Mouse (Mus musculus) heart, embryonic 14.5 days (tissue): ENCODE results near the gene Ccdc177. TPM values are rescaled to one million over a fixed set of nuclear protein-coding genes. Genes with fewer than 3 reads are reported as not detected.

ENCODE experiments used
- ATAC-seq: fragments of 200-750 bp; cut with Nextera tagmentation; 2 replicates; pipeline ENCODE4 v1.8.0; 2017; ENCODE audit warnings: low read depth, moderate TSS enrichment; ENCODE audit not compliant: insufficient number of reproducible peaks, insufficient read depth, low FRiP score
- H3K27ac ChIP-seq, 2 experiments: fragments of 200-500 bp in 1 of 2; fragments of 300-500 bp in 1 of 2; sonication (generic) in 1 of 2; replicated peaks in 1 of 2; 2 replicates each; pipeline ENCODE4 v1.5.1; 2012 to 2014; ENCODE audit warnings: low read depth in 2 of 2, low read length in 2 of 2, control low read depth in 1 of 2, mild to moderate bottlenecking in 1 of 2, mixed read lengths in 1 of 2; ENCODE audit not compliant: control insufficient read depth in 1 of 2, insufficient read depth in 1 of 2
- H3K27me3 ChIP-seq: fragments of 300-500 bp; sonication (generic); 2 replicates; pipeline ENCODE4 v1.6.1; 2014; ENCODE audit warnings: mild to moderate bottlenecking, low read length, control low read depth; ENCODE audit not compliant: control insufficient read depth, insufficient read depth
- H3K36me3 ChIP-seq: fragments of 300-500 bp; sonication (generic); 2 replicates; pipeline ENCODE4 v1.6.1; 2014; ENCODE audit warnings: mild to moderate bottlenecking, control low read depth, low read length, mixed read lengths; ENCODE audit not compliant: control insufficient read depth, insufficient read depth
- H3K4me1 ChIP-seq, 2 experiments: fragments of 200-500 bp in 1 of 2; fragments of 300-500 bp in 1 of 2; sonication (generic) in 1 of 2; 2 replicates each; pipeline ENCODE4 v1.6.1; 2012 to 2014; ENCODE audit warnings: low read length in 2 of 2, control low read depth in 1 of 2, mixed read lengths in 1 of 2; ENCODE audit not compliant: control insufficient read depth in 2 of 2, insufficient read depth in 2 of 2
- H3K4me2 ChIP-seq: fragments of 300-500 bp; sonication (generic); 2 replicates; pipeline ENCODE4 v1.6.1; 2014; ENCODE audit warnings: mild to moderate bottlenecking, low read length
- H3K4me3 ChIP-seq, 2 experiments: fragments of 200-500 bp in 1 of 2; fragments of 300-500 bp in 1 of 2; sonication (generic) in 1 of 2; 2 replicates each; pipeline ENCODE4 v1.5.1; 2012 to 2014; ENCODE audit warnings: low read length in 2 of 2, mild to moderate bottlenecking in 2 of 2, control low read depth in 1 of 2, low read depth in 1 of 2, moderate library complexity in 1 of 2; ENCODE audit not compliant: control insufficient read depth in 1 of 2, insufficient read depth in 1 of 2
- H3K9ac ChIP-seq: fragments of 300-500 bp; sonication (generic); 2 replicates; pipeline ENCODE4 v1.6.1; 2014; ENCODE audit warnings: mild to moderate bottlenecking, low read length
- H3K9me3 ChIP-seq: fragments of 300-500 bp; sonication (generic); 2 replicates; pipeline ENCODE4 v1.6.1; 2016; ENCODE audit warnings: low read length, control low read depth; ENCODE audit not compliant: control insufficient read depth
- WGBS: fragments of 180-500 bp; shearing (Covaris S2); extraction: QIAGEN DNeasy Blood & Tissue Kit; methylation state at CpG from one replicate; pipeline ENCODE4 v1.1.7; 2014; 5-methylcytosine and 5-hydroxymethylcytosine counted together
- polyA plus RNA-seq: library from polyadenylated mRNA; unstranded; fragments of >200 nt; fragmentation: Nextera tagmentation; extraction: Ambion mirVana; gene quantifications from 2 replicates; pipeline ENCODE4 v1.2.1, GENCODE M21; 2014

The Ccdc177 gene
- polyA plus RNA-seq, 1 experiment from 2014 or later, result not detected

DNA sequence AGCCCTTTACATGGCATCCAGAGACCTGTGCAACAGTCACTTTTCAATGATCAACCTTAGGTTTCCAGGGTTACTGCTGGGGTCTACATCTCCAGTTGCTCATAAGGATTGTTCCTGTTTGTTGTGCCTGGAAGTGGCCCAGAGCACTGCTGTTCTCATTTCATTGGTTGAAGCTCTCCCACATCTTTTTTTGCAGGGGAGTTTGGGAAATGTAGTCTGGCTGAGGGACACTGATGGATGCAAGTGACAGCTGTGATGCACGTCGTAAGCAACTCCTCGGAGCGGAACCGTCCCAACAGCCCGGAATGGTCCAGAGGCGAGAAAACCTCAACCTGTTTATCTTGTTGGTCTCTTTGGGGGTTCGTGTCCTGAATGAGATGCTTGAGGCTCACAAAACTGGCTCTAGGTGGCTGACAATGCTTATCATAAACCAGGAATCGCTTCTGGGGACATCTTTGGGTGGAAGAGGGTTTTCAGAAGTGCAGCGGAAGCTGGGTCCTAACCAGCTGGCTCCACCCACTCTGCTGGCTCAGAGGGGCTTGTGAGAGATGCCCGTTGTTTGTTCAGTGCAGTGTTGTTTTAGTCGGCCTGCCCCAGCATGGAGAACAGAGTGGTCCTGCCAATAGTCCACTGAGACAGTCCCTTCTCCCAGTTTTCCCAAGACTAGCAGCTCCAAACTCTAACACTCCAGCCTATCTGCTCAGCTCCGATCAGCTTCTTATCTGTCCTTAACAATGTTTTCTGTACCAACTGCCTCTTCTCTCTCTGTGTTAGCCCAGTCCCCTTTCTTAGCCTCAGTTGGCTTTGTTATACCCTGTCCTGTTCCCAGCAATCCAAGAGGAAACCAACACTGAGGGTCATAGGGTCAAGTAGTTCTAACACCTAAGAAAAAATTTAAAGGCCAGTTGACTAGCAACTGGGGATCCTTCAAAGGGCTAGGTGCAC, 25.7 kb downstream of the Ccdc177 start:
- H3K9me3 ChIP-seq, result no peaks in the 10 kb centered on the region
- H3K27me3 ChIP-seq, result peaks cover 29% of the 10 kb centered on the region
- WGBS, result 53% methylated on average over 13 of the region's 13 CpGs
- no peak overlapping the region for H3K27ac ChIP-seq
- H3K4me2 ChIP-seq, result no peak overlapping the region
- H3K9ac ChIP-seq, result no peak overlapping the region
- no peaks in the 10 kb centered on the region; a peak in 1 of 4 replicates for H3K4me1 ChIP-seq
- H3K4me3 ChIP-seq, result no peak overlapping the region
- ATAC-seq, result no peak
- H3K36me3 ChIP-seq, result no peaks in the 10 kb centered on the region

DNA sequence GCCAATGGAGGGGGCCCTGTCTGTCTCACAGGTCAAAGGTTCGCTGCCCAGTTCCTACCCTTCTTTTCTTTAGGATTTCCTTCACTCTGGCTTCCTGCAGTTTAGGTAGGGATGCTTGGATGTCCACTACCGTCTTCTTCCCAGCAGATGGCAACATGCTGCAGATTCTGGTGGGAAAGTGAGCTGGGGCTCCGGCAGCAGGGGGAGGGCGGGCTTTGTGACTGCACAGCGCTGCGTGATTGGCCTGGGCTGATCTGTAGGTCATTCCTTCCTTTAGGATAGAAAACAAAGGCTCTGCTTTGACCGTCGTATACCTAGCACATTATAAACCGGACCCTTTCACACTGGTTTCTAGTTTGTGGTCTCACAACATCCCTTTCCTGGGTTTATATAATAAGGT, 29.9 kb downstream of the Ccdc177 start:
- no peak overlapping the region for H3K4me3 ChIP-seq
- no peak for ATAC-seq

GRCm38 (mm10) chr12:80729758-80730530, 30.5 kb downstream of the Ccdc177 start:
- no peak for ATAC-seq
- Histone ChIP-seq H3K27me3 (peaks cover 5% of the 10 kb centered on the region; the same call in 1 of the 2 replicates), H3K36me3 (no peaks in the 10 kb centered on the region), H3K4me3 (no peak overlapping the region), H3K27ac (no peak overlapping the region), H3K4me2 (no peak overlapping the region), H3K9me3 (no peaks in the 10 kb centered on the region), H3K4me1 (no peaks in the 10 kb centered on the region), H3K9ac (no peak overlapping the region)
- WGBS, result 75% methylated on average over 12 of the region's 12 CpGs

More for the DNA sequence above, 29.9 kb downstream of the Ccdc177 start:
- no peaks in the 10 kb centered on the region for H3K4me1 ChIP-seq
- H3K36me3 ChIP-seq, result no peaks in the 10 kb centered on the region
- no peak overlapping the region for H3K9ac ChIP-seq
- WGBS, result 5% methylated on average over 9 of the region's 9 CpGs
- H3K27ac ChIP-seq, result no peak overlapping the region
- H3K4me2 ChIP-seq, result peak overlapping the region; percentile 42
- H3K27me3 ChIP-seq, result peaks cover under 1% of the 10 kb centered on the region; the same call in 1 of the 2 replicates
- no peaks in the 10 kb centered on the region for H3K9me3 ChIP-seq

DNA sequence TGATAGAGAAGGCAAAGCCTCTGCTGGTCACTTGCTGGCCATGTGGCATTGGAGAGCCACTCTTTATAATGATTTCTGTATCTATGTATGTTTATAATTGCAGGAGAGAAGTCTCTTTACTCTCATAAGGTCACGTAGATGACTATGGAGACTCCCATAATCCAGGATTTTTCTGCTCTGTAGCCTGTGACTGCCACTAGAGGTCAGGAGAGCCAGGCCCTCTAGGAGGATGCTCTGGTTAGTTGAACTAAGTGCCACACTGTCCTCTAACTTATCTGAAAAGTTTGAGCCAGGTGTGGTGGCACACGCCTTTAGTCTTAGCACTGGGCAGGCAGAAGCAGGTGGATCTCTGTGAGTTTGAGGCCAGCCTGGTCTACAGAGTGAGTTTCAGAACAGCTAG, 31.7 kb downstream of the Ccdc177 start:
- Histone ChIP-seq H3K36me3 (no peaks in the 10 kb centered on the region), H3K27me3 (peaks cover 5% of the 10 kb centered on the region; the same call in 1 of the 2 replicates), H3K4me2 (no peak overlapping the region), H3K4me3 (no peak overlapping the region), H3K9ac (no peak overlapping the region), H3K4me1 (no peaks in the 10 kb centered on the region), H3K27ac (no peak overlapping the region), H3K9me3 (no peaks in the 10 kb centered on the region)
- WGBS, result 21% methylated on average over 2 of the region's 2 CpGs
- ATAC-seq, result no peak

GRCm38 (mm10) chr12:80728207-80728606, 32.3 kb downstream of the Ccdc177 start:
- no peak for ATAC-seq
- Histone ChIP-seq H3K4me1 (no peaks in the 10 kb centered on the region), H3K36me3 (no peaks in the 10 kb centered on the region), H3K9ac (no peak overlapping the region), H3K4me2 (no peak overlapping the region), H3K9me3 (no peaks in the 10 kb centered on the region), H3K27ac (no peak overlapping the region), H3K4me3 (no peak overlapping the region), H3K27me3 (0 out of 2 replicates have a peak, but pooled peaks cover 5% of the 10 kb centered on the region)
- 19% methylated on average over 1 of the region's 1 CpGs for WGBS

GRCm38 (mm10) chr12:80724853-80725559, 35.5 kb downstream of the Ccdc177 start:
- Histone ChIP-seq H3K27me3 (0 out of 2 replicates have a peak, but pooled peaks cover 5% of the 10 kb centered on the region), H3K4me3 (no peak overlapping the region), H3K9ac (no peak overlapping the region), H3K9me3 (no peaks in the 10 kb centered on the region), H3K4me1 (no peaks in the 10 kb centered on the region), H3K4me2 (no peak overlapping the region), H3K36me3 (no peaks in the 10 kb centered on the region), H3K27ac (no peak overlapping the region)
- ATAC-seq, result no peak
- WGBS, result 30% methylated on average over 10 of the region's 10 CpGs

DNA sequence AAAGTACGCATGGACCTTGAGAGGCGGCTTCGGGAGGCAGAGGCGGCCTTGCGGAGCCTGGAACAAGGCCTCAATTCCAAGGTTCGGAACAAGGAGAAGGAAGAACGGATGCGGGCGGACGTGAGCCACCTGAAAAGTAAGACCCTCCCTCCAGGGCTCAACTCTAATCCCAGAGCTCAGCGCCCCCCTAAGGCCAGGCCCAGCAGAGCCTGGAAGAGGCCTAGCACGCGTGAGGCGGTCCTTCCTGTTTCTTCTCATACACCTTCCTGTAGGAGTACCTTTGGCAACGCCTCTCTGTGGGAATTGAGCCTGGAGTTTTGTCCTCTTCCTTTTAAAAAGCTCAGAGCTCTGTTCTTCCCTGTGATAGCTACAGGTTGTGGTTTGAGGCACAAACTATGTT, 39.0 kb downstream of the Ccdc177 start:
- Histone ChIP-seq H3K4me1 (peaks cover 0 to 3% of the 10 kb centered on the region in 2 experiments; a peak in 3 of 4 replicates), H3K9ac (no peak overlapping the region), H3K4me2 (no peak overlapping the region), H3K27ac (no peak overlapping the region), H3K36me3 (no peaks in the 10 kb centered on the region), H3K27me3 (0 out of 2 replicates have a peak, but pooled peaks cover 5% of the 10 kb centered on the region), H3K9me3 (no peaks in the 10 kb centered on the region), H3K4me3 (no peak overlapping the region)
- 82% methylated on average over 15 of the region's 15 CpGs for WGBS
- ATAC-seq, result no peak
